Mouse (Mus musculus): ENCODE measurements around the gene Ptges. TPM values are rescaled to one million over a fixed set of nuclear protein-coding genes. Genes with fewer than 3 reads are reported as not detected.
"Not testable (repeated sequence)": the region's sequence is repeated elsewhere in the genome, so short reads cannot be mapped to it uniquely, and the experiment has no call there.

The Ptges gene
- polyA plus RNA-seq, 1 experiment from 2014 or later: 0.18 TPM

DNA sequence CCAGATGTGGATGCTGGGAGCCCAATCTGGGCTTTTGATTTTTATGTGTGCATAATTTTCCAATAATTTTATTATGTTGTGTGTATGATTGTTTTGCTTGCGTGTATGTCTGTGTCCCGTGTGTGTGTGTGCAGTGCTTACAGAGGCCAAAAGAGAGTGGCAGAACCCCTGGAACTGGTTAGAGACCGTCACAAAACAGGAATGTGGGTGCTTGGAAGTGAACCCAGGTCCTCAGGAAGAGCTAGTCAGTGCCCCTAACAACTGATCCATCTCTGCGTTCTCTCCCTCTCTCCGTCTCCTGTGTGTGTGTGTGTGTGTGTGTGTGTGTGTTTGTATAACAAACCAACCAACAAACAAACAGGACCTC lies 22.8 kb upstream of the Ptges start:
- 29% methylated on average over 5 of the region's 5 CpGs for WGBS (ENCODE audit: insufficient replicate concordance)
- peak; percentile 4; the same call in 1 of the 2 replicates for ATAC-seq (ENCODE audit: low read depth)
- H3K27ac ChIP-seq: peak overlapping the region; percentile 90

DNA sequence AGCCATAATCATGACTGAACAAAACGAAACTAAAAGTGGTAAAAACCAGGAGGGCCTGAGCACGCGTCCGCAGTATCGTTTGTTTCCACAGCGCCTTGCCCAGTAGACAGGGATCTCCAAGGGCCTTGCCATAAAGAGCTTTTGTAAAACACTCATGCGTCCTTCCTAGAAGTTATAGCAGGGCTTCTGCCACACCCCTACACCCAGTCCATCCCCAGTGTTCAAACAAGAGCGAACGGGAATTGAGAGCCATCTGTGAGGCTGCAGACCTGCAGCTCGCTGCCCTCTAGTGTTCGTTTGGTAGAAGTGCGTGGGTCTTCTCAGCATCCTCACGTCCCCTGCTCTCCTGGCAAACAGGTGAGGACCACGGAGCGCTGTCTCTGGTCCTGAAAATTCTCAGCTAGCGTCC lies 12.9 kb upstream of the Ptges start:
- H3K4me2 ChIP-seq: peak overlapping the region; percentile 60
- DNase-seq (peak; percentile 64), ATAC-seq (ENCODE audit: low read depth) (peak; percentile 81)
- 13% methylated on average over 16 of the region's 16 CpGs for WGBS (ENCODE audit: insufficient replicate concordance)
- H3K27ac ChIP-seq: no peak overlapping the region
- 0 out of 2 replicates have a peak, but pooled peaks cover 2% of the 10 kb centered on the region for H3K27me3 ChIP-seq
- no peaks in the 10 kb centered on the region for H3K9me3 ChIP-seq (replicated peaks)
- H3K4me3 ChIP-seq (replicated peaks): peak overlapping the region; percentile 57
- H3K36me3 ChIP-seq: no peaks in the 10 kb centered on the region
- H3K9ac ChIP-seq: 0 out of 2 replicates have a peak overlapping the region, but pooled peaks have one; percentile 49
- H3K4me1 ChIP-seq (replicated peaks): peaks cover 9% of the 10 kb centered on the region

More for the DNA sequence above, 22.8 kb upstream of the Ptges start:
- Histone ChIP-seq H3K27me3 (no peaks in the 10 kb centered on the region), H3K4me2 (peak overlapping the region; percentile 78), H3K36me3 (peaks cover 29% of the 10 kb centered on the region), H3K9ac (peak overlapping the region; percentile 89), H3K9me3 (replicated peaks) (no peaks in the 10 kb centered on the region), H3K4me1 (replicated peaks) (peaks cover 45% of the 10 kb centered on the region), H3K4me3 (replicated peaks) (peak overlapping the region; percentile 89)
- no peak for DNase-seq

GRCm38 (mm10) chr2:30942116-30942515 lies 12.5 kb upstream of the Ptges start:
- peak overlapping the region; percentile 57; the same call in 1 of the 2 replicates for H3K4me3 ChIP-seq (replicated peaks)
- not testable (repeated sequence) for H3K27me3 ChIP-seq; H3K9ac ChIP-seq; DNase-seq; ATAC-seq (ENCODE audit: low read depth); H3K4me1 ChIP-seq (replicated peaks); H3K9me3 ChIP-seq (replicated peaks); H3K27ac ChIP-seq; H3K36me3 ChIP-seq
- H3K4me2 ChIP-seq: peak overlapping the region; percentile 60
- 30% methylated on average over 7 of the region's 7 CpGs for WGBS (ENCODE audit: insufficient replicate concordance)

- H3K27ac ChIP-seq: no peak overlapping the region
- H3K36me3 ChIP-seq: no peaks in the 10 kb centered on the region
- no peak for ATAC-seq (ENCODE audit: low read depth)
- H3K4me1 ChIP-seq (replicated peaks): peaks cover 9% of the 10 kb centered on the region
- no peak overlapping the region for H3K9ac ChIP-seq
- H3K9me3 ChIP-seq (replicated peaks): no peaks in the 10 kb centered on the region
- no peak overlapping the region for H3K4me3 ChIP-seq (replicated peaks)
- no peaks in the 10 kb centered on the region for H3K27me3 ChIP-seq
- DNase-seq: no peak
- WGBS (ENCODE audit: insufficient replicate concordance): 59% methylated on average over 5 of the region's 5 CpGs
- no peak overlapping the region for H3K4me2 ChIP-seq
These were observed 11.9 kb upstream of the Ptges start for GRCm38 (mm10) chr2:30941586-30941985.

DNA sequence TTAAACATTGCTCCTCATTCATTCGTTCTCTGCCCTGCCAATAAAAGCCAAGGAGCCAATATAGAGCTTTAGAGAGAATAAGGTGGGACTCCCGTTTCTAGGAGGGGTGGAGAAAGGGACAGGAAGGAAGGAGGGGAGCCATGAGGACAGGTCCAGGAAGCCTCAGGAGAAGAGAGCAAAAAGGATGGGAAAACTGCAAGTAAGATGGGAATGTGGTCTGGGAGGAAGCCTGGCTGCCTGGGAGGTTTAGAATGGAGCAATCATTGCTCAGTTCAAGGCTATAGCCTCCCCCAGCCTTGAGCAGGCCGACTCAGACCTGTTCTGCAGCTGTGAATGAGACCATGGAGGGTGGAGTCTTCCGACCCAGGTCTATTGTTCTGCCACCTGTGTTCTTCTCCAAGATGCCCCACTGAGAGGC lies 8.9 kb upstream of the Ptges start:
- Histone ChIP-seq H3K9me3 (replicated peaks) (no peaks in the 10 kb centered on the region), H3K4me1 (replicated peaks) (peaks cover 9% of the 10 kb centered on the region), H3K9ac (no peak overlapping the region), H3K4me2 (no peak overlapping the region), H3K27ac (no peak overlapping the region), H3K27me3 (0 out of 2 replicates have a peak, but pooled peaks cover 3% of the 10 kb centered on the region), H3K36me3 (no peaks in the 10 kb centered on the region), H3K4me3 (replicated peaks) (no peak overlapping the region)
- WGBS (ENCODE audit: insufficient replicate concordance): 39% methylated on average over 4 of the region's 4 CpGs
- ATAC-seq (ENCODE audit: low read depth): no peak
- no peak for DNase-seq

DNA sequence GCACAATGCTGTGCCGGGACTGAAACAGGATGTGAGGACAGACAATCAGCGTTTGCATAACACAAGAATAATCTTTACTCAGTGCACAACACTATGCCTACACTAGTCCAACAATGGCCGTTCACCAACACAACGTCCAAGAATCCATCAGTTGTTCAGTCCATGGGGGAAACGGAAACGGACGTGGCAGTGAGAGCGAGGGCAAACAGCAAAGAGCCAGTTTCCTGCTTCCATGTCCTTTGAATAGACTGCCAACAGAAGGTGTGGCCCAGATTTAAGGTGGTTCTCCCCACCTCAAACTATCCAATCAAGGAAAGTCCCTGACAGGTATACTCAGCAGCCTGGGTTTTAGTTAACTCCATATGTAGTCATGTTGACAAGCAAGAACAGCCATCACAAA lies 8.1 kb upstream of the Ptges start:
- Histone ChIP-seq H3K27ac (no peak overlapping the region), H3K9ac (no peak overlapping the region), H3K36me3 (no peaks in the 10 kb centered on the region), H3K4me3 (replicated peaks) (no peak overlapping the region), H3K27me3 (0 out of 2 replicates have a peak, but pooled peaks cover 3% of the 10 kb centered on the region), H3K4me2 (no peak overlapping the region), H3K9me3 (replicated peaks) (no peaks in the 10 kb centered on the region), H3K4me1 (replicated peaks) (peaks cover 9% of the 10 kb centered on the region)
- 66% methylated on average over 8 of the region's 8 CpGs for WGBS (ENCODE audit: insufficient replicate concordance)
- DNase-seq (no peak), ATAC-seq (ENCODE audit: low read depth) (no peak)

DNA sequence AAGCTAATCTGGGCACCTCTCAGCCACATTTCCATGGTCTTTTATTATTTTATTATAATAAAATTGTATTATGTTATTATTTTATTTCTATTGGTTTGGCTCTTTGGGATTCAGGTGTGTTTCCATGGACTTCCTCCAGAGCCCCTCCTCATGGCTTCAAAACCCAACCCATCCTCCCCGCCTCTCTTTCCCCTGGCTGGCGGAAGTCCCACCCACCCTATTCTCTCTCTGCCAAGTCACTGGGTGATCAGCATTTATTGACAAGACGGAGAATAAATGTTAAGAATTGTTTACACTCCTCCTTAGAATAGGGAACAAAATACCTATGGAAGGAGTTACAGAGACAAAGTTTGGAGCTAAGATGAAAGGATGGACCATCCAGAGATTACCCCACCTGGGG lies 7.1 kb upstream of the Ptges start:
- H3K4me3 ChIP-seq (replicated peaks): no peak overlapping the region
- no peak overlapping the region for H3K9ac ChIP-seq
- no peaks in the 10 kb centered on the region for H3K36me3 ChIP-seq
- H3K9me3 ChIP-seq (replicated peaks): no peaks in the 10 kb centered on the region
- no peak overlapping the region for H3K4me2 ChIP-seq
- WGBS (ENCODE audit: insufficient replicate concordance): 68% methylated on average over 3 of the region's 3 CpGs
- H3K4me1 ChIP-seq (replicated peaks): peaks cover 7% of the 10 kb centered on the region
- H3K27me3 ChIP-seq: 0 out of 2 replicates have a peak, but pooled peaks cover 3% of the 10 kb centered on the region
- no peak for ATAC-seq (ENCODE audit: low read depth)
- no peak overlapping the region for H3K27ac ChIP-seq
- no peak for DNase-seq

DNA sequence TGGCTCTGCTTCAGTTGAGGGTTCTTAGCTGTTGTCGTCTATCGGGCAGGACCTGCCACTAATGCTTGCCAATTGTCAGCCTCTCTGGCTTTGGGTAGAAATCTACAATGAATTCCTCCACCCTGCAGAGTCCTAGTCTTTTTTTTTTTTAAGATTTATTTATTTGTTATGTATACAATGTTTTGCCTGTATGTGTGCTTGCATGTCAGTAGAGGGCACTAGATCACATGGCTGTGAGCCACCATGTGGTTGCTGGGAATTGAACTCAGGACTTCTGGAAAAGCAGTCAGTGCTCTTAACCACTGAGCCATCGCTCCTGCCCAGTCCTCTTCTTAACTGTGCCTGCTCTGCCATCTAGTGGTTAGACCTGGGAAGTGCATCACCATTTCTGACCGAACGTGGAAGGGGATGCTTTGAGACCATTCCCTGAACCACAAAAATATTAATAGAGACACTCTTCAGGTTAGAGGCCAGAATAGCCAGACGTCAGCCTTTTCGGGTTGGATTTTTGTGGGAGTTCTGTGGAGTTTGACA lies 4.3 kb upstream of the Ptges start:
- H3K36me3 ChIP-seq: no peaks in the 10 kb centered on the region
- peaks cover 13% of the 10 kb centered on the region for H3K4me1 ChIP-seq (replicated peaks)
- no peaks in the 10 kb centered on the region for H3K9me3 ChIP-seq (replicated peaks)
- 15% methylated on average over 7 of the region's 7 CpGs for WGBS (ENCODE audit: insufficient replicate concordance)
- DNase-seq: peak; percentile 45
- no peak for ATAC-seq (ENCODE audit: low read depth)
- 0 out of 2 replicates have a peak, but pooled peaks cover 3% of the 10 kb centered on the region for H3K27me3 ChIP-seq
- H3K4me2 ChIP-seq: no peak overlapping the region
- no peak overlapping the region for H3K27ac ChIP-seq
- H3K4me3 ChIP-seq (replicated peaks): no peak overlapping the region
- no peak overlapping the region for H3K9ac ChIP-seq

DNA sequence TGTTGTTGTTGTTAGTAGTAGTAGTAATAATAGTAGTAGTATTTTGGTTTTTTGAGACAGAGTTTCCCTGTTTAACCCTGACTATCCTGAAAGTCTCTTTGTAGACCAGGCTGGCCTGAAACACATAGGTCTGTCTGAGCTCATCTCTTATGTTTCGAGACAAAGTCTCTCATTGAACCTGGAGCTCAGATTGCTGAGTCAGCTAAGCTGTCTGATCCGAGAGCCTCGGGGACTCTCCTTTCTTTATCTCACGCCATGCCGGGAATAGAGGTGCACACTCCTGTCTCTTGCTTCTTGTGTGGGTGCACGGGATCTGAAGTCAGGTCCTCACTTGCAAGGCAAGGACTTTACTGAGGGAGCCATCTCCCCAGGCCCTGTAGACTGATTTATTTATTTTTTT lies 3.4 kb upstream of the Ptges start:
- Histone ChIP-seq H3K4me3 (replicated peaks) (no peak overlapping the region), H3K36me3 (no peaks in the 10 kb centered on the region), H3K9me3 (replicated peaks) (no peaks in the 10 kb centered on the region), H3K4me1 (replicated peaks) (peaks cover 21% of the 10 kb centered on the region), H3K27me3 (0 out of 2 replicates have a peak, but pooled peaks cover 3% of the 10 kb centered on the region), H3K27ac (no peak overlapping the region), H3K9ac (no peak overlapping the region), H3K4me2 (no peak overlapping the region)
- WGBS (ENCODE audit: insufficient replicate concordance): 65% methylated on average over 6 of the region's 6 CpGs
- DNase-seq: no peak
- ATAC-seq (ENCODE audit: low read depth): no peak

- DNase-seq: no peak
- H3K4me2 ChIP-seq: no peak overlapping the region
- H3K27me3 ChIP-seq: 0 out of 2 replicates have a peak, but pooled peaks cover 3% of the 10 kb centered on the region
- no peak overlapping the region for H3K9ac ChIP-seq
- no peak overlapping the region for H3K4me3 ChIP-seq (replicated peaks)
- ATAC-seq (ENCODE audit: low read depth): no peak
- no peaks in the 10 kb centered on the region for H3K36me3 ChIP-seq
- no peak overlapping the region for H3K27ac ChIP-seq
- WGBS (ENCODE audit: insufficient replicate concordance): 67% methylated on average over 3 of the region's 3 CpGs
- peaks cover 31% of the 10 kb centered on the region for H3K4me1 ChIP-seq (replicated peaks)
- no peaks in the 10 kb centered on the region for H3K9me3 ChIP-seq (replicated peaks)
These were observed 2.3 kb upstream of the Ptges start for GRCm38 (mm10) chr2:30931922-30932321.

DNA sequence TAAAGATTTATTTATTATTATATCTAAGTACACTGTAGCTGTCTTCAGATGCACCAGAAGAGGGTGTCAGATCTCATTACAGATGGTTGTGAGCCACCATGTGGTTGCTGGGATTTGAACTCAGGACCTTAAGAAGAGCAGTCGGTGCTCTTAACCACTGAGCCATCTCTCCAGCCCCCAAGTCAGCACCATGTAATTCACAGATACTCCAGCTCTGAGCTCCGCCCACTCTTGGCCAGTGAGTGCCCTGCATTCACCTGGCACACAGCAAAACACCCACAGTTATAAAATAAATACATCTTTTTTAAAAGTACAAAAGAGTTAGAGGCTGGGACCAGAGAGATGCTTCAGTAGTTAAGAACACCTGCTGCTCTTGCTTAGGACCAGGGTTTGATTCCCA lies 1.2 kb upstream of the Ptges start:
- not testable (repeated sequence) for H3K4me3 ChIP-seq (replicated peaks); H3K27ac ChIP-seq; H3K4me2 ChIP-seq; H3K27me3 ChIP-seq; ATAC-seq (ENCODE audit: low read depth); H3K36me3 ChIP-seq; DNase-seq; H3K9me3 ChIP-seq (replicated peaks); H3K9ac ChIP-seq
- WGBS (ENCODE audit: insufficient replicate concordance): 71% methylated on average over 2 of the region's 2 CpGs
- peaks cover 36% of the 10 kb centered on the region for H3K4me1 ChIP-seq (replicated peaks)

DNA sequence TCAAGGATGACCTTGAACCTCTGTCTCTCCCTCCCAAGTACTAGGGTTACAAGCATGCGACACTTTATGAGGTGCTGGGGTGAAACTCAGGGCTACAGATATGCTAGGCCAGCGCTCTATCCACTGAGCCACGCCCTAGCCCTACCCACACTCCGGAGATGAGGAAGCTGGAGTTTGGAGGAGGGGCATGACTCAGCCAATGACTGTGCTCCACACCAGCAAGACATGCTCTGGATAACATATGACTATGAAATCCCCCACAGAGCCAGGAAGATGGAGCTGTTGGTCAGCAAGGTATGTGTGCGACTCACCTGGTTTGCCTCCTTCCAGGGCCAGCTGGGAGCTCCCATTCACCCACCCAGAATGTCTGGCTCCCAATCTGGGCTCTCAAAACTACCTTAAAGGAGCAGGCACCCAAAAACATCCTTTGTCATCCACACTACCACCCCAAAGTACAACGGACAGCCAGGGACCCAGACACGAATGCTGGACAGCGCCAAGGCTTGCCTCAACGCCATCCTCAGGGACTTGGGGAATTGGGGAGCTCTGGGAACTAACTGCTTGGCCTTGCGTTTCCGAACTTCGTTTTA lies 675 bp downstream of the Ptges start:
- H3K27ac ChIP-seq: peak overlapping the region; percentile 75
- H3K9me3 ChIP-seq (replicated peaks): no peaks in the 10 kb centered on the region
- peak overlapping the region; percentile 48 for H3K4me3 ChIP-seq (replicated peaks)
- DNase-seq (peak; percentile 78), ATAC-seq (ENCODE audit: low read depth) (peak; percentile 95)
- H3K4me1 ChIP-seq (replicated peaks): peaks cover 36% of the 10 kb centered on the region
- H3K36me3 ChIP-seq: no peaks in the 10 kb centered on the region
- WGBS (ENCODE audit: insufficient replicate concordance): 16% methylated on average over 12 of the region's 12 CpGs
- H3K9ac ChIP-seq: peak overlapping the region; percentile 49
- no peaks in the 10 kb centered on the region for H3K27me3 ChIP-seq
- peak overlapping the region; percentile 71 for H3K4me2 ChIP-seq
